Mouse (Mus musculus): ENCODE data around the gene Ctcf. TPM values are rescaled to one million over a fixed set of nuclear protein-coding genes. Genes with fewer than 3 reads are reported as not detected.

Gene Ctcf
- total and polyA plus RNA-seq, 3 experiments: 9.3 to 41.9 (median 41.4) TPM

- Histone ChIP-seq H3K27ac (peak overlapping the region; percentile 86), H3K79me2 (replicated peaks; ENCODE audit: control insufficient read depth, insufficient read depth, low read length) (no peaks in the 10 kb centered on the region), H3K4me3 (peak overlapping the region; percentile 48), H3K4me1 (ENCODE audit: control insufficient read depth, insufficient read depth, low read length) (peaks cover 6% of the 10 kb centered on the region), H3K36me3 (ENCODE audit: control insufficient read depth, insufficient read depth, low read length) (no peaks in the 10 kb centered on the region; the same call in 1 of the 2 replicates), H3K27me3 (ENCODE audit: control insufficient read depth, insufficient read depth, low read length) (no peaks in the 10 kb centered on the region), H3K9ac (ENCODE audit: low read depth, low read length) (peak overlapping the region; percentile 3)
- WGBS: 51% methylated on average over 18 of the region's 18 CpGs
- TF ChIP-seq CTCF (IDR thresholded peaks at IDR 0.05) (no peak), EP300 (IDR thresholded peaks at IDR 0.05; ENCODE audit: insufficient read depth, low read depth, low read length) (peak; percentile 97), POLR2A (IDR thresholded peaks at IDR 0.05; ENCODE audit: insufficient read depth, low read depth, low read length) (peak; percentile 72)
- intact Hi-C loops (cut with DNase I): no loop called here
- DNase-seq: peak; percentile 60 to 80
These were observed 91.2 kb downstream of the Ctcf start for GRCm38 (mm10) chr8:105727397-105728124.

GRCm38 (mm10) chr8:105732186-105732585 lies 95.8 kb downstream of the Ctcf start:
- H3K4me1 ChIP-seq (ENCODE audit: control insufficient read depth, insufficient read depth, low read length): 0 out of 2 replicates have a peak, but pooled peaks cover 1% of the 10 kb centered on the region
- no peak overlapping the region for H3K9ac ChIP-seq (ENCODE audit: low read depth, low read length)
- H3K27ac ChIP-seq: no peak overlapping the region
- H3K27me3 ChIP-seq (ENCODE audit: control insufficient read depth, insufficient read depth, low read length): no peaks in the 10 kb centered on the region
- no peaks in the 10 kb centered on the region for H3K79me2 ChIP-seq (replicated peaks; ENCODE audit: control insufficient read depth, insufficient read depth, low read length)
- intact Hi-C loops (cut with DNase I): no loop called here
- H3K4me3 ChIP-seq: no peak overlapping the region
- TF ChIP-seq EP300 (IDR thresholded peaks at IDR 0.05; ENCODE audit: insufficient read depth, low read depth, low read length) (no peak), CTCF (IDR thresholded peaks at IDR 0.05) (no peak), POLR2A (IDR thresholded peaks at IDR 0.05; ENCODE audit: insufficient read depth, low read depth, low read length) (no peak)
- no peak for DNase-seq
- no peaks in the 10 kb centered on the region for H3K36me3 ChIP-seq (ENCODE audit: control insufficient read depth, insufficient read depth, low read length)
- 91% methylated on average over 5 of the region's 5 CpGs for WGBS

Small RNA genes within 50 kb of the gene (microRNA-seq; reads per million reads assigned to microRNA genes)
- gene Mir1966: 0 to 0.39 reads per million in 2 experiments

Other genes starting within 250 kb of the Ctcf start
- under 1 TPM; 0.13 to 0.25 TPM for gene Kctd19, start 223.1 kb upstream of the Ctcf start, total RNA-seq (2021)
- 0.08 and 0.15 TPM in 2 replicates for gene Kctd19, start 223.1 kb upstream of the Ctcf start, polyA plus RNA-seq (2012; rRNA removed)
- under 1 TPM; 0.45 to 0.47 TPM for gene Lrrc36, start 223.0 kb upstream of the Ctcf start, total RNA-seq (2021)
- gene Lrrc36, start 223.0 kb upstream of the Ctcf start, polyA plus RNA-seq (2012; rRNA removed): 0.67 and 0.94 TPM in 2 replicates
- gene Tppp3, start 165.0 kb upstream of the Ctcf start, total RNA-seq (2021): 10 to 100 TPM; 35.0 to 48.8 TPM
- gene Tppp3, start 165.0 kb upstream of the Ctcf start, polyA plus RNA-seq (2012; rRNA removed): 73.7 and 89.2 TPM in 2 replicates
- gene Zdhhc1, start 139.7 kb upstream of the Ctcf start, total RNA-seq (2021): 10 to 100 TPM; 13.0 to 13.3 TPM
- gene Zdhhc1, start 139.7 kb upstream of the Ctcf start, polyA plus RNA-seq (2012; rRNA removed): 37.5 and 40.5 TPM in 2 replicates
- under 1 TPM in 1 of 2 experiments, not detected in 1; 0.23 TPM for gene Hsd11b2, start 117.8 kb upstream of the Ctcf start, total RNA-seq (2021)
- 0.08 and 0.32 TPM in 2 replicates for gene Hsd11b2, start 117.8 kb upstream of the Ctcf start, polyA plus RNA-seq (2012; rRNA removed)
- gene Atp6v0d1, start 70.5 kb upstream of the Ctcf start, total RNA-seq (2021): 10 to 100 TPM; 46.4 to 48.9 TPM
- gene Atp6v0d1, start 70.5 kb upstream of the Ctcf start, polyA plus RNA-seq (2012; rRNA removed): 61.7 and 69.0 TPM in 2 replicates
- gene Ripor1, start 31.3 kb upstream of the Ctcf start, total RNA-seq (2021): 10 to 100 TPM; 42.5 to 51.6 TPM
- gene Ripor1, start 31.3 kb upstream of the Ctcf start, polyA plus RNA-seq (2012; rRNA removed): 39.2 TPM in 2 replicates
- gene Agrp, start 825 bp downstream of the Ctcf start, total RNA-seq (2021): not detected
- 0.31 TPM in 1 of 2 replicates, not detected in the other for gene Agrp, start 825 bp downstream of the Ctcf start, polyA plus RNA-seq (2012; rRNA removed)
- under 1 TPM; 0.16 to 0.25 TPM for gene Carmil2, start 49.7 kb downstream of the Ctcf start, total RNA-seq (2021)
- 0.29 and 1.4 TPM in 2 replicates for gene Carmil2, start 49.7 kb downstream of the Ctcf start, polyA plus RNA-seq (2012; rRNA removed)
- gene Acd, start 64.5 kb downstream of the Ctcf start, total RNA-seq (2021): 10 to 100 TPM in 1 of 2 experiments, 1 to 10 TPM in 1; 10.0 to 11.1 TPM
- 19.7 and 22.3 TPM in 2 replicates for gene Acd, start 64.5 kb downstream of the Ctcf start, polyA plus RNA-seq (2012; rRNA removed)
- 1 to 10 TPM; 5.5 to 6.8 TPM for gene Pard6a, start 64.6 kb downstream of the Ctcf start, total RNA-seq (2021)
- gene Pard6a, start 64.6 kb downstream of the Ctcf start, polyA plus RNA-seq (2012; rRNA removed): 12.0 and 18.6 TPM in 2 replicates
- gene 4933405L10Rik, start 71.1 kb downstream of the Ctcf start, total RNA-seq (2021): not detected
- not detected in 2 replicates for gene 4933405L10Rik, start 71.1 kb downstream of the Ctcf start, polyA plus RNA-seq (2012; rRNA removed)
- gene Enkd1, start 71.6 kb downstream of the Ctcf start, total RNA-seq (2021): 1 to 10 TPM; 1.4 to 1.9 TPM
- gene Enkd1, start 71.6 kb downstream of the Ctcf start, polyA plus RNA-seq (2012; rRNA removed): 2.0 and 2.2 TPM in 2 replicates
- 1 to 10 TPM; 3.7 TPM for gene Gfod2, start 122.1 kb downstream of the Ctcf start, total RNA-seq (2021)
- gene Gfod2, start 122.1 kb downstream of the Ctcf start, polyA plus RNA-seq (2012; rRNA removed): 2.3 and 3.0 TPM in 2 replicates
- gene Ranbp10, start 190.8 kb downstream of the Ctcf start, total RNA-seq (2021): 10 to 100 TPM; 18.0 to 18.5 TPM
- 20.0 and 22.3 TPM in 2 replicates for gene Ranbp10, start 190.8 kb downstream of the Ctcf start, polyA plus RNA-seq (2012; rRNA removed)
- not detected for gene Tsnaxip1, start 191.2 kb downstream of the Ctcf start, total RNA-seq (2021)
- gene Tsnaxip1, start 191.2 kb downstream of the Ctcf start, polyA plus RNA-seq (2012; rRNA removed): 0.20 TPM in 1 of 2 replicates, not detected in the other
- 1 to 10 TPM; 2.3 to 2.7 TPM for gene Cenpt, start 216.7 kb downstream of the Ctcf start, total RNA-seq (2021)
- 6.0 and 6.4 TPM in 2 replicates for gene Cenpt, start 216.7 kb downstream of the Ctcf start, polyA plus RNA-seq (2012; rRNA removed)
- gene Thap11, start 218.6 kb downstream of the Ctcf start, total RNA-seq (2021): 10 to 100 TPM; 26.8 to 30.1 TPM
- 33.0 and 42.2 TPM in 2 replicates for gene Thap11, start 218.6 kb downstream of the Ctcf start, polyA plus RNA-seq (2012; rRNA removed)
- 10 to 100 TPM; 35.5 to 39.8 TPM for gene Nutf2, start 224.0 kb downstream of the Ctcf start, total RNA-seq (2021)
- 56.1 and 67.7 TPM in 2 replicates for gene Nutf2, start 224.0 kb downstream of the Ctcf start, polyA plus RNA-seq (2012; rRNA removed)
- 10 to 100 TPM; 23.2 to 25.4 TPM for gene Edc4, start 244.3 kb downstream of the Ctcf start, total RNA-seq (2021)
- gene Edc4, start 244.3 kb downstream of the Ctcf start, polyA plus RNA-seq (2012; rRNA removed): 42.4 and 47.6 TPM in 2 replicates

Measured in heart, adult 2 months (tissue).